Mouse (Mus musculus): ENCODE data around the gene Dclk1. TPM values are rescaled to one million over a fixed set of nuclear protein-coding genes. Genes with fewer than 3 reads are reported as not detected.

Gene Dclk1
- polyA plus RNA-seq, 1 experiment from 2014 or later: 84.6 TPM

- Histone ChIP-seq H3K27ac (peak overlapping the region; percentile 28; the same call in 1 of the 2 replicates), H3K4me2 (replicated peaks) (no peak overlapping the region), H3K36me3 (no peaks in the 10 kb centered on the region), H3K4me1 (peaks cover 85% of the 10 kb centered on the region), H3K4me3 (no peak overlapping the region), H3K27me3 (no peaks in the 10 kb centered on the region), H3K9me3 (no peaks in the 10 kb centered on the region), H3K9ac (no peak overlapping the region)
- ATAC-seq (ENCODE audit: low FRiP score, low read depth): no peak
- 71% methylated on average over 12 of the region's 12 CpGs for WGBS
These were observed 297.7 kb downstream of the Dclk1 start for GRCm38 (mm10) chr3:55539811-55540293.

GRCm38 (mm10) chr3:55540406-55541140 is 298.4 kb downstream of the Dclk1 start:
- WGBS: 86% methylated on average over 6 of the region's 6 CpGs
- H3K4me1 ChIP-seq: peaks cover 85% of the 10 kb centered on the region
- ATAC-seq (ENCODE audit: low FRiP score, low read depth): no peak
- no peaks in the 10 kb centered on the region for H3K9me3 ChIP-seq
- no peak overlapping the region for H3K9ac ChIP-seq
- H3K27me3 ChIP-seq: no peaks in the 10 kb centered on the region
- H3K27ac ChIP-seq: no peak overlapping the region
- H3K4me3 ChIP-seq: no peak overlapping the region
- H3K4me2 ChIP-seq (replicated peaks): no peak overlapping the region
- no peaks in the 10 kb centered on the region for H3K36me3 ChIP-seq

DNA sequence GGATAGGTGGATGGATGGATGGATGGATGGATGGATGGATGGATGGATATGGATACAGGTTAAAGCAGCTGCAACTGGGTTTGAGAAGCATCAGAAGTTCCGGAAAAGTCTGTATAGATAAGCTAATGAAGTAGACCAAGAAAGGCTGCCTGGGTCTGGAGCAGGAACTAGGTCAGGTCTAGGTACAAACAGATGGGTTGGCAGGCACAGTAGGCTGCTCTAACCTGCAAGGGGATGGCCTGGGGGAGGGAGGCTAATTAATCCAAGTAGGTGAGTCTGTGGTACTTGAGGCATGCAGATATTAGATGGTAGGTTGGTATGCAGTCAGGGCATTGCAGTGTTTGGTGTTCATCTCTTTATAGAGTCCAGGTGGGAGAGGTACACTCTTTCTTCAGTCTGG is 299.6 kb downstream of the Dclk1 start:
- Histone ChIP-seq H3K4me3 (no peak overlapping the region), H3K36me3 (no peaks in the 10 kb centered on the region), H3K27ac (peak overlapping the region; percentile 61; the same call in 1 of the 2 replicates), H3K4me1 (peaks cover 78% of the 10 kb centered on the region), H3K4me2 (replicated peaks) (no peak overlapping the region), H3K9me3 (no peaks in the 10 kb centered on the region), H3K9ac (no peak overlapping the region), H3K27me3 (no peaks in the 10 kb centered on the region)
- no peak; the same call in 1 of the 2 replicates for ATAC-seq (ENCODE audit: low FRiP score, low read depth)
- WGBS: 92% methylated on average over 1 of the region's 1 CpGs

DNA sequence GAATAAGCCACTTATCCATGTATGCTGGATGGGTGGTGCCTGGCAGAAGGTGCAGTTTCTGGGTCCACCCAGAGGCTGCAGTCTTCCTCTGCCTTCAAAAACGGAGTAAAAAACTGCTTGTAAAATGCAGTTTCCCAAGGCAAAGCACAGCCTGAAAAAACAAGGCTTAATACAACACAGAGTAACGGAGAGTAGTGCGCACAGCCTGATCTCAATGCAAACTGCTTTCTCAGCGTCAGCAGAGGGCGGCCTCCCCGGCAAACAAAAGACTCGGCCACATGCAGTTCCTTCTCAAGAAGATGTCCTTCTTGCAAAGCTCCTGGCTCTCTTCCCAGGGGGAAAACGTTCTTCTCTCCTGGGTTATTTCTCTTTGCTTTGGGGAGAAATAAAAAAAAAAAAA is 300.1 kb downstream of the Dclk1 start:
- 10% methylated on average over 8 of the region's 8 CpGs for WGBS
- peak; percentile 46 for ATAC-seq (ENCODE audit: low FRiP score, low read depth)
- Histone ChIP-seq H3K9ac (0 out of 2 replicates have a peak overlapping the region, but pooled peaks have one; percentile 31), H3K27ac (peak overlapping the region; percentile 61; the same call in 1 of the 2 replicates), H3K36me3 (no peaks in the 10 kb centered on the region), H3K4me3 (peak overlapping the region; percentile 11; the same call in 1 of the 2 replicates), H3K27me3 (no peaks in the 10 kb centered on the region), H3K9me3 (no peaks in the 10 kb centered on the region), H3K4me2 (replicated peaks) (peak overlapping the region; percentile 52), H3K4me1 (peaks cover 78% of the 10 kb centered on the region)

- Histone ChIP-seq H3K9me3 (no peaks in the 10 kb centered on the region), H3K27ac (peak overlapping the region; percentile 61; the same call in 1 of the 2 replicates), H3K36me3 (no peaks in the 10 kb centered on the region), H3K4me2 (replicated peaks) (peak overlapping the region; percentile 52), H3K4me1 (peaks cover 71% of the 10 kb centered on the region), H3K27me3 (no peaks in the 10 kb centered on the region), H3K4me3 (peak overlapping the region; percentile 11; the same call in 1 of the 2 replicates), H3K9ac (0 out of 2 replicates have a peak overlapping the region, but pooled peaks have one; percentile 31)
- 67% methylated on average over 16 of the region's 16 CpGs for WGBS
- ATAC-seq (ENCODE audit: low FRiP score, low read depth): no peak
These were observed 300.8 kb downstream of the Dclk1 start for GRCm38 (mm10) chr3:55542947-55543346.

DNA sequence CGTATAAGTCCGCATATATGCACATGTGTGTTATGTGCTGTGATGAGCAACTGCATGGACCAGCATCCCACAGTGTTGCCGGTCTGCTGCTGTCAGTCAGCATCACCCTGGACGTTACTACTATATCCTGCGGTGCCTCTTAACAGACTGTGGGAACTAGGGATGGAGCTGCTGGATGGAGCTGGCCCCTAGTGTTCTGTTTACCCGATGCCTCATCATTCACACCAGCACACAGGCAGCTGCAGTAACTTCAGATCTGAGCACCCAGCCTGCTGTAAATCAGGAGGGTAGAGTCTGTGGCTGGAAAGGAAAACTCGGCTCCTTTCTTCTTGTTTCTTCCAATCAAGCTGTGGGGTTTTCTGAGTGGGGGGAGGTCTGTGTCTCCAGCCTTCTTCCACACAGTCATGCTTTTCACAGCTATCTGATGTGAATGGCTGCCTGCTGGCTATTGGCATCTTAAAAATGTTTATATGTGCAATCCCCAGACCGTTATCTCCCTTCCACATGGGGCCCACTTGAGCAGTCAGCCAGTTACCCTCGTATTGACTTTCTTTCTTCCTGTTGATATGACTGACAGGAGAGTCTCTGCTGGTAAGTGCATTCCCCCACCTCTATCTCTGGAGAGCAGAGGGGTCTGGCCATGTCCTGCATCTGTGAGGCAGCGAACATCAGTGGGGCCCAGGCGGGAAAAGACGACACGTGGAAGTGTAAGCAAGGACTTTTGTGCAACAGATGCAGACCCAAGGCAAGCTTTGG is 301.9 kb downstream of the Dclk1 start:
- H3K27me3 ChIP-seq: no peaks in the 10 kb centered on the region
- no peak overlapping the region for H3K4me3 ChIP-seq
- ATAC-seq (ENCODE audit: low FRiP score, low read depth): peak; percentile 64; the same call in 1 of the 2 replicates
- H3K4me2 ChIP-seq (replicated peaks): no peak overlapping the region
- no peak overlapping the region for H3K27ac ChIP-seq
- 38% methylated on average over 13 of the region's 13 CpGs for WGBS
- H3K9ac ChIP-seq: no peak overlapping the region
- peaks cover 60% of the 10 kb centered on the region for H3K4me1 ChIP-seq
- no peaks in the 10 kb centered on the region for H3K36me3 ChIP-seq
- no peaks in the 10 kb centered on the region for H3K9me3 ChIP-seq

DNA sequence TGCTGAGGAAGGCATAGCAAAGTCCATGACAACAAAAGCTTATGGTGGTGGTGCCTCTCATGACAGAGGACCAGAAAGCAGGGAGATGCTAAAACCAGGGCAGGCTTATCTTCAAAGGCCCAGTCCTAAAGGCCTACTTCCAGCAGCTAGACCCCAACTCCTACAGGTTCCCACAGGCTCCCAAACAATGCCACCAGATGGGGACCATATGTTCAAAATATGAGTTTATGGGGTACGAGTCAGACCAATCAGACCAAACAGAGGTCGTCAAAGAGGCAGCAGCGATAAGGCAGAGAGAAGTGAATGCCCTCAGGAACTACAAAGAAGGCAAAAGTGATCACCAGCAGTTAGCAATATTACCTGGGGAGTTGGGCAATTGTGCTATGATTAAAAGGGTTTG is 303.1 kb downstream of the Dclk1 start:
- Histone ChIP-seq H3K4me2 (replicated peaks) (no peak overlapping the region), H3K36me3 (no peaks in the 10 kb centered on the region), H3K27me3 (no peaks in the 10 kb centered on the region), H3K9ac (no peak overlapping the region), H3K4me1 (peaks cover 58% of the 10 kb centered on the region), H3K27ac (peak overlapping the region; percentile 28; the same call in 1 of the 2 replicates), H3K4me3 (no peak overlapping the region), H3K9me3 (no peaks in the 10 kb centered on the region)
- ATAC-seq (ENCODE audit: low FRiP score, low read depth): no peak
- WGBS: 16% methylated on average over 3 of the region's 3 CpGs

DNA sequence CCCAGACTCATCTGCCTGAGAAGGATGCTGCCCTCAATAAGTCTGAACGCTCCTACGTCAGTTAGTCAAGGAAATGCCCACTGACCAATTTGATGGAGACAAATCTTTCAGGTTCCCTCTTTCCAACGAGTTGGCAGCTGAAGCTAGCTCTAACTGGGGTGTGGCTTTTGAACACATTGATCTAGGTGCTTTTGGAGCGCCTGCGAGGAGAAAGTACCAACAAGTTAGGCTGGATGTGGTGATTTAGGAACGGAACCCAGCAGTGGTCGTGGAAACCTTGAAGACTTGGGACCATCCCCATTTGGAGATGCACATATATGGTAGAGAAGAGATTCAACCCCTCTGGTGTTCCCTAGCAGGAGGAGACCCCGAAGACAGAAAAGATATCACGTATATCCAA is 303.8 kb downstream of the Dclk1 start:
- H3K9me3 ChIP-seq: no peaks in the 10 kb centered on the region
- H3K27me3 ChIP-seq: no peaks in the 10 kb centered on the region
- no peak overlapping the region for H3K9ac ChIP-seq
- H3K4me1 ChIP-seq: peaks cover 63% of the 10 kb centered on the region
- no peaks in the 10 kb centered on the region for H3K36me3 ChIP-seq
- no peak overlapping the region for H3K4me2 ChIP-seq (replicated peaks)
- no peak overlapping the region; the same call in 1 of the 2 replicates for H3K27ac ChIP-seq
- no peak for ATAC-seq (ENCODE audit: low FRiP score, low read depth)
- H3K4me3 ChIP-seq: no peak overlapping the region
- WGBS: 87% methylated on average over 9 of the region's 9 CpGs

GRCm38 (mm10) chr3:55547106-55547505 is 304.9 kb downstream of the Dclk1 start:
- H3K4me1 ChIP-seq: peaks cover 66% of the 10 kb centered on the region
- no peak overlapping the region for H3K4me3 ChIP-seq
- 72% methylated on average over 2 of the region's 2 CpGs for WGBS
- no peak overlapping the region for H3K4me2 ChIP-seq (replicated peaks)
- H3K9me3 ChIP-seq: no peaks in the 10 kb centered on the region
- H3K9ac ChIP-seq: no peak overlapping the region
- ATAC-seq (ENCODE audit: low FRiP score, low read depth): no peak
- H3K36me3 ChIP-seq: no peaks in the 10 kb centered on the region
- H3K27ac ChIP-seq: no peak overlapping the region
- H3K27me3 ChIP-seq: no peaks in the 10 kb centered on the region

DNA sequence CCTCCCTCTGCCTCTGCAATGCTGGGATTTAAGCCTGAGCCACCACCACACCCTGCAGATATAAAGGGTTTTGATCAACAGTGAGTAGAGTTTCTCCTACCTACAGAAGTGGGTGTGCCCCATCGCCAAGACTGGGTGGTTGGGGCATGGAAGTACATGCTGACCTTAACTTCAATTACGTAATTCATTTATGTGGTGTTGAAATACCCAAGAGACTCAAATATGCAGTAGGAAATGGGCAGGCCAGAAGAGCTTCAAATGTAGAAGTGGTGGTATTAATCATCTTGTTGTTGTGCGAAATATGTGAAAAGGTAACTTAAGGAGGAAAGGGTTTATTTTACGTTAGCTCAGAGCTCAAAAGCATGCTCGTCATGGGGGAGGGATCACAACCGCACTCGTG is 307.2 kb downstream of the Dclk1 start:
- peaks cover 43% of the 10 kb centered on the region for H3K4me1 ChIP-seq
- H3K27ac ChIP-seq: no peak overlapping the region
- no peaks in the 10 kb centered on the region for H3K36me3 ChIP-seq
- ATAC-seq (ENCODE audit: low FRiP score, low read depth): no peak
- H3K27me3 ChIP-seq: no peaks in the 10 kb centered on the region
- no peaks in the 10 kb centered on the region for H3K9me3 ChIP-seq
- H3K4me2 ChIP-seq (replicated peaks): no peak overlapping the region
- no peak overlapping the region for H3K4me3 ChIP-seq
- no peak overlapping the region for H3K9ac ChIP-seq
- 76% methylated on average over 7 of the region's 7 CpGs for WGBS

DNA sequence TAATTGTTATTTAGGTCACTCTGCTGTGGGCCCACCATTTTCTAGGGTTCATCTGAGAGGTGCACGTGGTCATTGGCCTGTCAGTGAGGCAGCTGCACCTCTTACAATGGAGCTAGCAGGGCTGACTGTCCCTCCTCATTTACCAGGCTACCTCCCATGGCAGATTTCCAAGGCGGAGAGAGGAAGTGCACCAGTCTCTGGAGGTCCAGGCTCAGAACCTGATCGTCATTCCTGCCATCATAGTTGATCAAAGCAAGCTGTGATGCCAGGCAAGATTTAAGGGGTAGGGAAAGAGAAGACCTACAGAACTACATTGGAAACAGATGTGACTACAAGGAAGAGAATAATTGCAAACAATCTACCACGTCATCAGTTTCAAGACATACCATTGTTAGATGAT is 308.8 kb downstream of the Dclk1 start:
- H3K36me3 ChIP-seq: no peaks in the 10 kb centered on the region
- no peak overlapping the region for H3K27ac ChIP-seq
- WGBS: 33% methylated on average over 4 of the region's 4 CpGs
- peaks cover 32% of the 10 kb centered on the region for H3K4me1 ChIP-seq
- H3K9ac ChIP-seq: no peak overlapping the region
- ATAC-seq (ENCODE audit: low FRiP score, low read depth): no peak
- no peak overlapping the region for H3K4me2 ChIP-seq (replicated peaks)
- no peak overlapping the region for H3K4me3 ChIP-seq
- no peaks in the 10 kb centered on the region; the same call in 1 of the 2 replicates for H3K9me3 ChIP-seq
- no peaks in the 10 kb centered on the region for H3K27me3 ChIP-seq

- H3K4me2 ChIP-seq (replicated peaks): no peak overlapping the region
- H3K27me3 ChIP-seq: no peaks in the 10 kb centered on the region
- H3K9ac ChIP-seq: no peak overlapping the region
- no peaks in the 10 kb centered on the region; the same call in 1 of the 2 replicates for H3K9me3 ChIP-seq
- H3K4me1 ChIP-seq: peaks cover 25% of the 10 kb centered on the region
- H3K27ac ChIP-seq: no peak overlapping the region
- WGBS: 70% methylated on average over 4 of the region's 4 CpGs
- H3K36me3 ChIP-seq: no peaks in the 10 kb centered on the region
- H3K4me3 ChIP-seq: no peak overlapping the region
- no peak for ATAC-seq (ENCODE audit: low FRiP score, low read depth)
These were observed 309.7 kb downstream of the Dclk1 start for GRCm38 (mm10) chr3:55551912-55552311.

Data from limb, embryonic 13.5 days (tissue).